Mouse (Mus musculus) embryonic fibroblast, embryonic 13.5 days (primary cell): ENCODE measurements around the gene Mgat5b.

Experiments used
- CTCF ChIP-seq: IDR thresholded peaks from 2 replicates; pipeline ENCODE4 v1.5.1; 2011; ENCODE audit warnings: mild to moderate bottlenecking, control low read depth, low read length, moderate library complexity, borderline replicate concordance; ENCODE audit not compliant: insufficient read depth
- POLR2A ChIP-seq: IDR thresholded peaks from 2 replicates; pipeline ENCODE4 v1.6.1; 2011; ENCODE audit warnings: low read depth, mild to moderate bottlenecking, control low read depth, low read length, moderate library complexity

GRCm38 (mm10) chr11:116954231-116955118 lies 35.8 kb downstream of the Mgat5b start:
- TF ChIP-seq CTCF, result no peak
- TF ChIP-seq POLR2A, result no peak
